Mouse (Mus musculus): ENCODE results near the gene Thrap3.
"Not testable (repeated sequence)": the region's sequence is repeated elsewhere in the genome, so short reads cannot be mapped to it uniquely, and the experiment has no call there.

Thrap3 gene

GRCm38 (mm10) chr4:126166084-126166483, 36.5 kb downstream of the Thrap3 start:
- DNase-seq (ENCODE audit: low read depth, low spot score), result no peak

- DNase-seq (ENCODE audit: low read depth, low spot score), result not testable (repeated sequence)
Measured at GRCm38 (mm10) chr4:126165092-126165491, 37.5 kb downstream of the Thrap3 start.

- no peak for DNase-seq (ENCODE audit: low read depth, low spot score)
Measured at GRCm38 (mm10) chr4:126163685-126164084, 38.9 kb downstream of the Thrap3 start.

- peak; percentile 53 for DNase-seq (ENCODE audit: low read depth, low spot score)
Measured at GRCm38 (mm10) chr4:126163067-126163659, 39.4 kb downstream of the Thrap3 start, which contains the start of gene Sh3d21. TSS of gene Sh3d21 (minus strand) at chr4:126163491.

- DNase-seq (ENCODE audit: low read depth, low spot score), result peak; percentile 86
Measured at GRCm38 (mm10) chr4:126162544-126163066, 40.0 kb downstream of the Thrap3 start.

GRCm38 (mm10) chr4:126161986-126162385, 40.6 kb downstream of the Thrap3 start:
- DNase-seq (ENCODE audit: low read depth, low spot score), result no peak

GRCm38 (mm10) chr4:126161456-126161855, 41.1 kb downstream of the Thrap3 start:
- no peak for DNase-seq (ENCODE audit: low read depth, low spot score)

- no peak for DNase-seq (ENCODE audit: low read depth, low spot score)
Measured at GRCm38 (mm10) chr4:126160981-126161380, 41.6 kb downstream of the Thrap3 start.

- no peak for DNase-seq (ENCODE audit: low read depth, low spot score)
Measured at GRCm38 (mm10) chr4:126159455-126159854, 43.1 kb downstream of the Thrap3 start.

GRCm38 (mm10) chr4:126157562-126157961, 45.0 kb downstream of the Thrap3 start:
- DNase-seq (ENCODE audit: low read depth, low spot score), result peak; percentile 49

GRCm38 (mm10) chr4:126156617-126157016, 45.9 kb downstream of the Thrap3 start:
- DNase-seq (ENCODE audit: low read depth, low spot score), result peak; percentile 59

GRCm38 (mm10) chr4:126155869-126156268, 46.7 kb downstream of the Thrap3 start:
- no peak for DNase-seq (ENCODE audit: low read depth, low spot score)

GRCm38 (mm10) chr4:126155183-126155582, 47.4 kb downstream of the Thrap3 start:
- DNase-seq (ENCODE audit: low read depth, low spot score), result no peak

GRCm38 (mm10) chr4:126152864-126153263, 49.7 kb downstream of the Thrap3 start:
- no peak for DNase-seq (ENCODE audit: low read depth, low spot score)

GRCm38 (mm10) chr4:126151701-126152440, 50.7 kb downstream of the Thrap3 start:
- DNase-seq (ENCODE audit: low read depth, low spot score), result no peak

- no peak for DNase-seq (ENCODE audit: low read depth, low spot score)
Measured at GRCm38 (mm10) chr4:126150949-126151320, 51.6 kb downstream of the Thrap3 start.

- no peak for DNase-seq (ENCODE audit: low read depth, low spot score)
Measured at GRCm38 (mm10) chr4:126150297-126150948, 52.1 kb downstream of the Thrap3 start.

GRCm38 (mm10) chr4:126149798-126150197, 52.8 kb downstream of the Thrap3 start:
- no peak for DNase-seq (ENCODE audit: low read depth, low spot score)

GRCm38 (mm10) chr4:126149041-126149676, 53.4 kb downstream of the Thrap3 start:
- DNase-seq (ENCODE audit: low read depth, low spot score), result no peak

- peak; percentile 83 for DNase-seq (ENCODE audit: low read depth, low spot score)
Measured at GRCm38 (mm10) chr4:126148161-126148961, 54.2 kb downstream of the Thrap3 start.

GRCm38 (mm10) chr4:126147533-126148160, 54.9 kb downstream of the Thrap3 start, which contains the start of gene Eva1b:
TSS of gene Eva1b (plus strand) at chr4:126147744.
- peak; percentile 23 for DNase-seq (ENCODE audit: low read depth, low spot score)

Measured in CD4-positive helper T cell, adult 2 months (primary cell).